Mouse (Mus musculus) midbrain, embryonic 16.5 days (tissue): ENCODE results near the gene Traf2. TPM values are rescaled to one million over a fixed set of nuclear protein-coding genes. Genes with fewer than 3 reads are reported as not detected.

Experiments
- ATAC-seq: fragments of 200-750 bp; cut with Nextera tagmentation; 2 replicates; pipeline ENCODE4 v1.8.0; 2017; ENCODE audit warnings: moderate TSS enrichment
- H3K27ac ChIP-seq: fragments of 300-500 bp; sonication (generic); 2 replicates; pipeline ENCODE4 v1.5.1; 2014; ENCODE audit warnings: mild to moderate bottlenecking, low read length, mixed read lengths
- H3K27me3 ChIP-seq: fragments of 300-500 bp; sonication (generic); 2 replicates; pipeline ENCODE4 v1.6.1; 2014; ENCODE audit warnings: low read depth, low read length, mixed read lengths; ENCODE audit not compliant: control insufficient read depth, insufficient read depth
- H3K36me3 ChIP-seq: fragments of 300-500 bp; sonication (generic); 2 replicates; pipeline ENCODE4 v1.6.1; 2014; ENCODE audit warnings: mild to moderate bottlenecking, low read length, moderate library complexity, mixed read lengths; ENCODE audit not compliant: control insufficient read depth, insufficient read depth
- H3K4me1 ChIP-seq: fragments of 300-500 bp; sonication (generic); 2 replicates; pipeline ENCODE4 v1.6.1; 2014; ENCODE audit warnings: mild to moderate bottlenecking, low read length, mixed read lengths; ENCODE audit not compliant: control insufficient read depth, insufficient read depth
- H3K4me2 ChIP-seq: fragments of 300-500 bp; sonication (generic); 2 replicates; pipeline ENCODE4 v1.6.1; 2014; ENCODE audit warnings: mild to moderate bottlenecking, low read length, mixed read lengths
- H3K4me3 ChIP-seq: fragments of 300-500 bp; sonication (generic); 2 replicates; pipeline ENCODE4 v1.5.1; 2014; ENCODE audit warnings: low read depth, mild to moderate bottlenecking, low read length, moderate library complexity, mixed read lengths
- H3K9ac ChIP-seq: fragments of 300-500 bp; sonication (generic); 2 replicates; pipeline ENCODE4 v1.6.1; 2014; ENCODE audit warnings: low read depth, low read length, mixed read lengths
- H3K9me3 ChIP-seq: fragments of 300-500 bp; sonication (generic); replicated peaks from 2 replicates; pipeline ENCODE4 v1.6.1; 2014; ENCODE audit warnings: mild to moderate bottlenecking, low read length, mixed read lengths; ENCODE audit not compliant: control insufficient read depth, poor library complexity, severe bottlenecking
- WGBS: fragments of 180-500 bp; shearing (Covaris S2); extraction: QIAGEN DNeasy Blood & Tissue Kit; methylation state at CpG from one replicate; pipeline ENCODE4 v1.1.7; 2014; 5-methylcytosine and 5-hydroxymethylcytosine counted together
- polyA plus RNA-seq: library from polyadenylated mRNA; unstranded; fragments of >200 nt; fragmentation: Nextera tagmentation; extraction: Ambion mirVana; gene quantifications from 2 replicates; pipeline ENCODE4 v1.2.1, GENCODE M21; 2015

The Traf2 gene
- polyA plus RNA-seq, 1 experiment from 2014 or later = 15.9 TPM

- 50% methylated on average over 12 of the region's 12 CpGs for WGBS
- H3K4me1 ChIP-seq = peaks cover 37% of the 10 kb centered on the region
- no peak overlapping the region for H3K9ac ChIP-seq
- 0 out of 2 replicates have a peak overlapping the region, but pooled peaks have one; percentile 22 for H3K27ac ChIP-seq
- no peaks in the 10 kb centered on the region for H3K9me3 ChIP-seq
- peaks cover 26% of the 10 kb centered on the region; the same call in 1 of the 2 replicates for H3K36me3 ChIP-seq
- H3K4me2 ChIP-seq = 0 out of 2 replicates have a peak overlapping the region, but pooled peaks have one; percentile 23
- peak; percentile 44 for ATAC-seq
- H3K4me3 ChIP-seq = no peak overlapping the region
- peaks cover 31% of the 10 kb centered on the region for H3K27me3 ChIP-seq
These were observed 35.9 kb upstream of the Traf2 start for GRCm38 (mm10) chr2:25582466-25583119.

- Histone ChIP-seq H3K9me3 (no peaks in the 10 kb centered on the region), H3K9ac (peak overlapping the region; percentile 78; the same call in 1 of the 2 replicates), H3K4me3 (peak overlapping the region; percentile 53), H3K36me3 (peaks cover 30% of the 10 kb centered on the region; the same call in 1 of the 2 replicates), H3K27ac (peak overlapping the region; percentile 32; the same call in 1 of the 2 replicates), H3K4me2 (peak overlapping the region; percentile 70), H3K27me3 (peaks cover 38% of the 10 kb centered on the region), H3K4me1 (peaks cover 42% of the 10 kb centered on the region)
- WGBS = 29% methylated on average over 6 of the region's 6 CpGs
- ATAC-seq = peak; percentile 8
These were observed 35.2 kb upstream of the Traf2 start for GRCm38 (mm10) chr2:25581901-25582301.

DNA sequence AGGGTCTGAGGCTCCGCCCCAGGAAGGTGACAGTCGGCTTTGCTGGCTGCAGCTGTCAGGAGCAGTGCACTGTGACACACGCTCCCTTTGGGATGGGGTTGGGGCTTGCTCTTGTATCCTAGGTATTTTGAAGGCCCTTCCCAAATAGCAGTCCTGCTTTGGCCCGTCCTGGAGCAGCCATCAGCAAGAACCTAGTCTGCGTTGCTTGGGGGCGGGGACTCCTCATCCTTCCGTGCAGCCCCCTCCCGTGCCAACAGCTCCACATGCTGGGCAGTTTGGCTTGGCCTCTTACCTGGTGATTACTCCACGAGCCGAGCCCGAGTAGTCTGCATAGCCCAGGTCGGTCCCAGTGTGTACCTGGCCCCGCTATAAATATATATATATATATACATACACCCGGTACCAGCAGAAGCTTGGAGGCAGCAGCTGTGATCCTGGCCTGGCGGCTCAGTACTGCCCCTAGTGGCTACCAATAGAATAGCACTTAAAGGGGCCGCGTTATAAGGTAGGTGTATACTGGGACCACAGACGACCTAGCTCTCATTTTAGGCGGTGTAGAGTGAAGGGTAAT lies 34.6 kb upstream of the Traf2 start, which contains the start of gene Ajm1:
Ajm1 (minus strand) TSS at position 464 of the 571 bp plus-strand sequence.
- peak; percentile 82 for ATAC-seq
- Histone ChIP-seq H3K4me1 (peaks cover 42% of the 10 kb centered on the region), H3K27me3 (peaks cover 44% of the 10 kb centered on the region), H3K36me3 (peaks cover 27% of the 10 kb centered on the region; the same call in 1 of the 2 replicates), H3K9ac (peak within 1 kb of the TSS; percentile 78), H3K27ac (peak within 1 kb of the TSS; percentile 32; the same call in 1 of the 2 replicates), H3K4me3 (peak within 1 kb of the TSS; percentile 53), H3K9me3 (no peaks in the 10 kb centered on the region), H3K4me2 (peak within 1 kb of the TSS; percentile 70)
- 6% methylated on average over 19 of the region's 19 CpGs for WGBS

- Histone ChIP-seq H3K9me3 (no peaks in the 10 kb centered on the region), H3K9ac (peak overlapping the region; percentile 78), H3K36me3 (peaks cover 27% of the 10 kb centered on the region; the same call in 1 of the 2 replicates), H3K4me2 (peak overlapping the region; percentile 70), H3K4me1 (peaks cover 45% of the 10 kb centered on the region), H3K27ac (no peak overlapping the region), H3K27me3 (peaks cover 49% of the 10 kb centered on the region), H3K4me3 (peak overlapping the region; percentile 53)
- ATAC-seq = no peak
- 38% methylated on average over 6 of the region's 6 CpGs for WGBS
These were observed 33.9 kb upstream of the Traf2 start for GRCm38 (mm10) chr2:25580621-25581101.

DNA sequence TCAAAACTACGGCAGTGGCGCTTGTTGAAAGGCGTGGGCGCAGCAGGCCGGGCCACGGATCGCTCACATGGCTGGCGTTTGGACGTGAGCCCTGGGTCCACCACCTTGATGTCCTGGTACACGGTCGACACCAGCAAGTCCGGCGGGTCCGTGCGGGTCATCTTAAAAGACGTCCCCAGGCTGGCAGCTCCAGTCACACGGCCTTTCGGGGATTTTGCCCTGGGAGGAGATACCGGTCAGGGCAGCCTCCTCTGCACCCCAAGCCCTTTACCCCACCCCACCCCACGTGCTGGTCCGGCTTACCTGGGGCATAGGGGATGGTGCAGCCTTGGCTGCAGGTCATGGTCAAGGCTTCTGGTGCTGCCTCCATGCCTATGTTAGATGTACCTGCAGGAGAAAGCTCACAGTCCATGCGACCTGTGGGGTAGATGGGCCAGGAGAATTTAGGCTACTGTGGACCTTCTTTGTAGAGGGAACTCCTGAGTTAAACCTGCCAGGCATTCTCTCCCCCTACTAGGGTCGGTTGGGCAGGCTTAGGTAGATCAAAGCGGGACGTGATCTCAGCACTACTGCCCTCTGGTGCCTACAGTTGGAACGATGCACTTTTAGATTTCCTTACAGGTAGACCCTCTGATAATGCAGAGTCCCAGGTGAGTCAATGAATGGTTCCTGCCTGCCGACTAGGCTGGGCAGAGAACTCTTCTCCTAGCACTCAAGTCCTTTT lies 33.2 kb upstream of the Traf2 start:
- no peaks in the 10 kb centered on the region for H3K9me3 ChIP-seq
- no peak for ATAC-seq
- H3K4me3 ChIP-seq = peak overlapping the region; percentile 3
- no peak overlapping the region for H3K9ac ChIP-seq
- H3K27me3 ChIP-seq = peaks cover 49% of the 10 kb centered on the region
- H3K4me2 ChIP-seq = peak overlapping the region; percentile 70; the same call in 1 of the 2 replicates
- H3K4me1 ChIP-seq = peaks cover 50% of the 10 kb centered on the region
- 14% methylated on average over 27 of the region's 27 CpGs for WGBS
- H3K36me3 ChIP-seq = peaks cover 21% of the 10 kb centered on the region; the same call in 1 of the 2 replicates
- no peak overlapping the region for H3K27ac ChIP-seq

- WGBS = 12% methylated on average over 75 of the region's 77 CpGs
- peaks cover 18% of the 10 kb centered on the region; the same call in 1 of the 2 replicates for H3K36me3 ChIP-seq
- H3K4me2 ChIP-seq = peak overlapping the region; percentile 8; the same call in 1 of the 2 replicates
- H3K27ac ChIP-seq = no peak overlapping the region
- no peak for ATAC-seq
- peaks cover 52% of the 10 kb centered on the region for H3K4me1 ChIP-seq
- H3K9me3 ChIP-seq = no peaks in the 10 kb centered on the region
- H3K27me3 ChIP-seq = peaks cover 49% of the 10 kb centered on the region
- H3K9ac ChIP-seq = no peak overlapping the region
- H3K4me3 ChIP-seq = peak overlapping the region; percentile 3
These were observed 32.3 kb upstream of the Traf2 start for GRCm38 (mm10) chr2:25578796-25579736.

- H3K4me1 ChIP-seq = peaks cover 60% of the 10 kb centered on the region
- WGBS = 12% methylated on average over 75 of the region's 75 CpGs
- peaks cover 49% of the 10 kb centered on the region for H3K27me3 ChIP-seq
These were observed 31.4 kb upstream of the Traf2 start for GRCm38 (mm10) chr2:25577951-25578795.

More at GRCm38 (mm10) chr2:25577951-25578795, 31.4 kb upstream of the Traf2 start:
- H3K27ac ChIP-seq = no peak overlapping the region
- H3K4me3 ChIP-seq = peak overlapping the region; percentile 4
- H3K4me2 ChIP-seq = peak overlapping the region; percentile 27
- H3K9me3 ChIP-seq = no peaks in the 10 kb centered on the region
- ATAC-seq = no peak
- peaks cover 17% of the 10 kb centered on the region; the same call in 1 of the 2 replicates for H3K36me3 ChIP-seq
- H3K9ac ChIP-seq = no peak overlapping the region
